8 mouse cellular contexts compared by ENCODE assay signal in genomic region chr5:27615769-27616168, GRCm38 (mm10).
DNase-seq lines count a peak whose midpoint lies in the region; ATAC-seq and TF ChIP-seq lines count a peak whose summit lies in the region.

No protein-coding gene starts in this region.

- no peak overlapping the region for H3K4me3 ChIP-seq in stomach, postnatal 0 days (ENCODE audit: low read depth, low read length)

- TF ChIP-seq EP300 in stomach, postnatal 0 days (optimal IDR thresholded peaks at IDR 0.05), result no peak

- peak; percentile 10 to 44 for DNase-seq in heart, postnatal 10 days
- no peak for DNase-seq in heart, postnatal 25 days (ENCODE audit: low spot score)
- peak; percentile 44 for DNase-seq in ES-CJ7 (ENCODE audit: low read depth, low spot score)
- peak; percentile 60 for DNase-seq in cerebellum, adult 11-12 months
- peak; percentile 45 to 84 for DNase-seq in frontal cortex, adult 2 months (ENCODE audit: extremely low spot score in 1 of 2, low spot score in 1 of 2)
- peak; percentile 36 to 77 for DNase-seq in layer of hippocampus, adult 8-10 months (ENCODE audit: low spot score in 2 of 2)
- peak; percentile 39 for DNase-seq in stomach, postnatal 0 days (ENCODE audit: low spot score)

- 26% methylated on average over 7 of the region's 7 CpGs for WGBS in stomach, postnatal 0 days

- H3K36me3 ChIP-seq in stomach, postnatal 0 days (ENCODE audit: control insufficient read depth, insufficient read depth, low read length), result no peaks in the 10 kb centered on the region

- H3K27ac ChIP-seq in stomach, postnatal 0 days (replicated peaks), result no peak overlapping the region

- no peak overlapping the region for H3K9ac ChIP-seq in stomach, postnatal 0 days (ENCODE audit: low read length)

- 0 out of 2 replicates have a peak, but pooled peaks have one; percentile 47 for ATAC-seq in megakaryocyte-erythroid progenitor cell, adult 5-6 weeks (replicated peaks; ENCODE audit: low FRiP score, low TSS enrichment, poor library complexity, severe bottlenecking)
- ATAC-seq in stomach, postnatal 0 days (ENCODE audit: low FRiP score, low TSS enrichment), result no peak

- no peak overlapping the region for H3K4me2 ChIP-seq in stomach, postnatal 0 days (replicated peaks; ENCODE audit: low read depth)

- H3K9me3 ChIP-seq in stomach, postnatal 0 days (ENCODE audit: control insufficient read depth, low read length), result no peaks in the 10 kb centered on the region

- no peaks in the 10 kb centered on the region for H3K27me3 ChIP-seq in stomach, postnatal 0 days (ENCODE audit: control insufficient read depth, insufficient read depth, low read length)

- intact Hi-C loops in heart, postnatal 10 days (cut with DNase I), result loop anchor here (5.0 kb wide), 1 partner anchor 1778 kb away; no protein-coding TSS in a partner anchor
- intact Hi-C loops in heart, postnatal 25 days (cut with DNase I), result loop anchor here (2.0 to 5.0 kb wide), 2 partner anchors 541 to 1778 kb away; no protein-coding TSS in a partner anchor

- H3K4me1 ChIP-seq in stomach, postnatal 0 days (replicated peaks; ENCODE audit: control insufficient read depth, insufficient read depth), result no peaks in the 10 kb centered on the region

- TF ChIP-seq CTCF in stomach, postnatal 0 days (IDR thresholded peaks at IDR 0.05; ENCODE audit: low read depth), result peak; percentile 77
